Mouse (Mus musculus): Measurements from ENCODE around the gene Dram1.

Gene Dram1

GRCm38 (mm10) chr10:88346454-88347245 is 32.2 kb downstream of the Dram1 start:
- no peak for DNase-seq

GRCm38 (mm10) chr10:88345899-88346401 is 32.9 kb downstream of the Dram1 start:
- DNase-seq: no peak

DNA sequence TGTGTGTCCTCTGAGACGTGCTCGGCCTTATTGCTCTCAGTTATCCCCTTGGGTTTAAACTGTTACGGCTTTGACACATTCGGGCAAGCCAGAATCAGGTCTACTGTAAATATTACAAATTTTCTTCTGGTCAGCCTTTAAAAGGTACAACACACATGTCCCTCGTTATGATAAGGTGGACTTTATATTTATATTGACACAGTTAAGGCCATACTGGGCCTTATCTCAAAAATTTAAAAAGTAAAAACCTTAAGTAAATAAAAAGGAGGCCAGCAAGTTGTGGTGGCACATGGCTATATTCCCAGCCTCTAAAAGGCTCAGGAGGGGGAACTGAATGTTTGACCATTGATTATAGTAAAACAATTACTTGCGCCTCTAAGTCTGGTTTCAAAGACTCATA is 37.5 kb downstream of the Dram1 start:
- DNase-seq: no peak

GRCm38 (mm10) chr10:88340660-88341059 is 38.2 kb downstream of the Dram1 start:
- DNase-seq: no peak

GRCm38 (mm10) chr10:88330695-88331094 is 48.2 kb downstream of the Dram1 start:
- DNase-seq: peak in 1 of 2 experiments; percentile 26

DNA sequence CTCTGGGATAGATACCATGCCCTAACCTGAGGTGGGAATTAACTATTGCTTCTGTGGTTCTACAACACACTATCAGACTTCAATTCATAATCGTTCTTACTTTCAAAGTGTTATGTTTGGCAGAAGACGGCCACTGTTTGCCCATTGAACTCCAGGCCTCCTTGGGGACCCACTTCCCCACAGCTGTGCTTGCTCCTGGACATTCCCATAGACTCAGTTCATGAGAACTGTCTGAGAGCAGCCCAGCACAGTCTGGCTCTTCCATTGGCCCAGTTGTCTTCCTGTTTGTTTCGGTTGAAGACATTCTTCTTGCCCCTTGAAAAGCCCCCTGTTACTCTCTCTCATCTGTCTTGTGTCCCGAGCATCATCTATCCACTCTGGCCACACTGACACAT is 50.8 kb downstream of the Dram1 start:
- no peak for DNase-seq

DNA sequence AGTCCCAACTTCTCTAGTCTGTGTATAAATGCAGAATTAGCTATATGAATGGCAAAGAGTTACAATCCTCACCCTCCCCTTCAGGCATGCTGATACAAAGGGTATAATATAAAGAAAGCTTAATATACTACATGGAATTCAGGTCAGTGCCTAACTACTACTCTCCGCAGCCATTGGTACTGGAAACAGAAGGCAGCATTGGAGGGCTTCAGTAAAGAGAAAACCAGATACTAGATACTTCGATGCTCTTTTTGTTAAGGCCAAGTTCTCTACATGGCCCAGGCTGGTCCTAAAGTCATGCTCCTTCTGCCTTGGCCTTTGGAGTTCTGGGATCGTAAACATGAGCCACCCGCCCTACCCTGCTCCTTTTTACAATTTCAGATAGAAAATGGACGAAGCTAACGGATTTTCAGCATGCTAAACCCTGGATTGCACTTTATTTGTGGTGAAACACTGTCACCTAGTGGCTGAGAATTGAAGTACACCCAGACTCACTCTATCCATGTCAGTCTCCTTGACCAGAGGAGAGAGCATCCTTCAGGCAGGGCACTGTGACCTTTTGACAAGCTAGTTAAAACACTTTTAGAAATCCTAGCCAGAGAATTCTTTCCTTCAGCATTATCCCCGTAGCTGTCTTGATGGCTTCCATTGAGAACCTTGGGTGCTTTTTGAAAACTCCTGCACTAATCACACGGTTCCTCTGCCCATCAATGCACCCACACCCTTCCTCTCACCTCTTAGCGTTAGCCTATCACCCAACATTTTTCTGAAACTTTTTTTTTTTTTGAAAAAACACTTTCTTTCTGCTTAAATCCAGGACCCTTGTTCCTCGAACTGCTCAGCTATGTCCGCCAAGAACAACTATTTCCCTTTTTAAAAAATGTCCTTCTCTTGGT is 51.5 kb downstream of the Dram1 start:
- peak; percentile 44 to 82 for DNase-seq

- no peak for DNase-seq
Observed at GRCm38 (mm10) chr10:88321739-88322138, 57.1 kb downstream of the Dram1 start.

DNA sequence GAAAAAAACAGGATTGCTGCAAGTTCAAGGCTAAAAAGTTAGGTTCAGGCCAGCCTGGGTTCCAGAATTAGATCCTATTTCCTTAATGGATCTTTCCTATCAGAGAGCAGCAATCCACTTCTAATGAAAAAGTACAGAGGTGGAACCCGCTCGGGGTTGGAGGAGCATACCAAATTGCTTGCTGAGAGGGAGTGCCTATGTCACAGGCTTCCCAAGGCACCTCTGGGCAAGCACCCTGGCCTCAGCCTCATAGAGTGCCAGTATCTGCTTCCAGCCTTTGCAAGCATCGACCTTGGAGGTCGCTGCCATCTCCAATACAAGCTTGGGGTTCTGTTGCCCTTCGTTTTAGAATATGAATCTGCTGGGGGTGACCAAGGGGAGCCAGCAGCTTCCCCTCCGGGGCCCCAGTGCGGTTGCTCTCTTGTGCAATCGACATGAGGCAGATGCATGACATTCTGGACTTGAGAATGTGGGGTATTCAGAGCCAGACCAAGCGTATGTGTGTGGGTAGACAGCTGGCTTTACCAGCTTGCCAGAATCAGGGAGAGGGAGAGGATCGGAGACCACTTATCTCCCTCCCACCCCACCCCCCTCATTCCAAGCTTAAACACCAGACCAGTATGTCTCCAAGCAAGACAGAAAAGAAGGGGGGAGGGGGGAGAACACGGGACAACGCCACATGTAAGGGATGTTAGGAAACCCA is 58.0 kb downstream of the Dram1 start:
- no peak for DNase-seq

DNA sequence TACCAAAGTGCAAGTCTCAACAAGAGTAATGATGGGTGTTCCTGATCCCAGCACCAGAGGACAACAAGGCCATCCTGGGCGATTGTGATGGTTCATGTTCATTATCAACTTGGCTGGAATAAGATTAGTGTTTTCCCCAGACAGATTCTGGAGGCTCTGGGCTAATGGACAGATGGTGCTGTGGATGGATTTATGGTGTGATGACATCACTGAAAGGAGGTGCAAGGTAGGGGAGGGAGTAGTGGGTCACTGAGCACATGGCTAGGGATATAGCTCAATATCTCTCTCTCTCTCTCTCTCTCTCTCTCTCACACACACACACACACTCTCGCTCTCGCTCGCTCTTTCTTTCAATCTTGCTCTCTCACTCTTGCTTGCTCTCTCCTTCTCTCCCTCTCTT is 60.7 kb downstream of the Dram1 start:
- DNase-seq: no peak

DNA sequence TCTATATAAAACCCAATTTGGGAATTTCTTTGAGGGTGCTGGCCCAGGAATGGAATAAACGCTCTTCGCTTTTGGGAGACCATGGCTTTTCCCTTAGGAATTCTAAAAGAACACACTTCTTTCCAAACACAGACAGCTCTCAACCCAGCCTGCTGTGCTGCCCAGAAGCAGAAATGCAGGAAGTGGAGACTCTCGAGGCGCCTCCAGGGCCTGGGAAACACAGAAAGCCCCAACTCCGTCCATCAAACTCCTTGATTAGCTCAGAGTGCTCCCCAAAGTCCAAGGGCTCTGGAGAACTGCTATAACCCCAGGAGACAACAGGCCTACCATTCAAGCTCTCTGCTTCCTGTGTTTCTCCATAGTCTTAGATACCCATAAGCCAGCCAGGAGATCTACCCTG is 61.7 kb downstream of the Dram1 start:
- no peak for DNase-seq

GRCm38 (mm10) chr10:88314841-88315240 is 64.0 kb downstream of the Dram1 start:
- DNase-seq: peak; percentile 22 to 69

- DNase-seq: peak in 1 of 2 experiments; percentile 8
Observed at GRCm38 (mm10) chr10:88309851-88310250, 69.0 kb downstream of the Dram1 start.

DNA sequence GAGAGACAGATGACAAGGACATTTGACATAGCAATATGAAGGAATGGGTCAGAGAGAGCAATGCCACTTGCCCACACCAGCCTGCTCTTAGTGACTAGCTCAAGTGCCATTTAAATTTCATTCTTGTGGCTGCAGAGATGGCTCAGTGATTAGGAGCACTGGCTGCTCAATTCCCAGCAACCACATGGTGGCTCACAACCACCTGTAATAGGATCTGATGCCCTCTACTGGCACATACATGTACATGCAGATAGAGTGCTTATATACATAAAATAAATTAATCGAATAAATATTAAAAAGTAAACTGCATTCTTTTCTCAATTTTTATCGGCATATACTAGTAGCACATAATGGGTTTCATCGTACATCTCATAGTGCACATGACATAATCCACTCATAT is 72.6 kb downstream of the Dram1 start:
- DNase-seq: peak in 1 of 2 experiments; percentile 9

DNA sequence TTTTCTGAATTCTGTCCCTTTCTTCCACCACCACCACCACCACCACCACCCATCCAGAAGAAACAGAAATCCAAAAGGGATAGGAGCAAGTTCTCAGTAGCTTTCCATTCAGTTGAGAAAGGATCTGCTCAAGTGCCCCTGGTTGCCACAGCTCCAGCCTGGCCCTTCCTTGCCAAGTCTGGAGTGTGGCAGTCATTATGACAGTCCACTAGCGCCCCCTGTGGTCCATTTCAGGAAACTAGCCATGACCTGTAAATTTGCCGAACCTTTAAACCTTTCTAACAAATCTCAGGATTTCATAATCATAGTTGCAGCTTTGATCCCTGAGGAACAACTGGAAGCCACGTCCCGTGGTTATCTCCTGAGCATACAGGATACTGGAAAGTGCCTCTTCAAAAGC is 74.6 kb downstream of the Dram1 start:
- peak; percentile 79 to 89 for DNase-seq

DNA sequence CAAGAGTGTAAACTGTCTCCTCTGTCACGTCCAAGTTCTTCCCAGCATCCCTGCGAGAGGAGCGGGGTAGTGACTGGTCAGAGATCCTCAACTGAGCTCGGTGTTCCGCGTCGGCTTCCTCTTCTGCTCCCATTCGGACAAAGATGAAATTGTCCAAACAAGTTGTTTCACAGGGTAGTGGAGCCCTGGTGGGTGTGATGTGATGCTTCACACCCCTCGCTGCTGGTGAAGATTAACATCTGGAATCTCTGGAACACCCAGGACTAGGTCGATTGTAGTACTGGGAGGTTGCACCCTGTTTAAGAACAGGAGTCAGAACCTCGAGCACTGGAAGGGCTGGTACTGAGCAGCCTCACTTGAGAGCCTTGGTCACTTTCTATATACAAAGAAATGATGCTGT is 75.8 kb downstream of the Dram1 start:
- peak in 1 of 2 experiments; percentile 25 for DNase-seq

GRCm38 (mm10) chr10:88301802-88302470 is 76.9 kb downstream of the Dram1 start:
- DNase-seq: peak in 1 of 2 experiments; percentile 14

DNA sequence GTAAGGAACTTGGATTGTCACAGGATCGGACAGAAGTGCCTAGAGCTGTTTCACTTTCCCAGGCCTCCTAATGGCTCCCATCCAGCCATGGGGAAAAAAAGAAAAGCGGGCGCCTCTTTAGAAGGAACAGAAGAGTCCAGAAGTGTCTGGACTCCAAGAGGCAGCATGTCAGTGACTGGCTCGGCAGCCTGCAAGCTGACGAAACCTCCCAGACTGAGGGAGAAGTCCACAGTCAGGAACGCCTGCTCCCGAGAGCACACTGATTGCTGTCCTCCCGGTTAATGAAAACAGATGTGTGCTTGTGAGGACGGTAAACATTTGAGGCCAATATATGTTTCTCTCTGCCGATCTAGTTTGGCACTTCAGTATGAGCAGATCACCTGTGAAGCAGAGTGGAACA is 81.9 kb downstream of the Dram1 start:
- peak in 1 of 2 experiments; percentile 44 for DNase-seq

GRCm38 (mm10) chr10:88295091-88295490 is 83.8 kb downstream of the Dram1 start:
- no peak for DNase-seq

DNA sequence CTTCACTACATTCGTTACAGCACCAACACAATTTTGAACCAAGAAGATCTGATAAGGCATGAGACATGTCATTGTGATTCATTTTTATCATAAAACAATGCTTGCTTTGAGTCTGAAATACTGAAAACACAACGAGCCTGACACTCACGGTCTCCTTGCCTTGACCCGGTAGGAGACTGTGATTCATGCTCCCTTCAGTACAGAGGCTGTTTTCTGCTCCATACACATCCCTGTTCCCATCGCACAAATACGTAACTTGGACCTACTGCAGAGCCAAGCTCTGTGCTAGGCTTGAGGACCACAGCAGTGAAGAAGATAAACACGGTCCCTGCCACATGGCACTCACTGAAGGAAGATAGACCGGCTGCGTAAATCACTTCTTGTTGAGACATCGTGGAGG is 90.8 kb downstream of the Dram1 start:
- no peak for DNase-seq

DNA sequence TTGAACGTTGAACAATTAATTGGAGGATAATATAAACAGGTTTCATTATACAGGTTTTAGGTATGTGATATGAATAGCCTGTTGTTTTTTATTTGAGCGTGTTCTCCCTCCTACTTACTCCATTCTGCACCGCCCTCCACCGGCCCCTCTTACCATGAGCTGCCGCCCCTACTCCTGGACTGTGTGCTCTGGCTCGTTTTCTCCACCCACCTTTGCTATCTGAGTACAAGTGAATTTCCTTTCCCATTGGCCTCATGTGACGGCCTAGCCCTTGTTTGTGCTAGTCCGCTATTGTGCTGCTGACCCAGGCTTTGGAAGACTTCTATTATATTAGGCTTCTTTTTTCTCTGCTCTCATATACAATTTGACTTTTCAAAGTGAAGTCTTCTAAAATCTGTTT is 91.6 kb downstream of the Dram1 start:
- no peak for DNase-seq

GRCm38 (mm10) chr10:88284343-88284990 is 94.4 kb downstream of the Dram1 start:
- no peak for DNase-seq
